Mouse (Mus musculus): Measurements from ENCODE around the gene Coasy.

Coasy gene

GRCm38 (mm10) chr11:101062165-101062884 lies 20.0 kb upstream of the Coasy start:
- in situ Hi-C loops (cut with MseI, MboI), result no loop called here

- in situ Hi-C loops (cut with MseI, MboI), result no loop called here
Measured at GRCm38 (mm10) chr11:101062971-101063675, 19.2 kb upstream of the Coasy start.

DNA sequence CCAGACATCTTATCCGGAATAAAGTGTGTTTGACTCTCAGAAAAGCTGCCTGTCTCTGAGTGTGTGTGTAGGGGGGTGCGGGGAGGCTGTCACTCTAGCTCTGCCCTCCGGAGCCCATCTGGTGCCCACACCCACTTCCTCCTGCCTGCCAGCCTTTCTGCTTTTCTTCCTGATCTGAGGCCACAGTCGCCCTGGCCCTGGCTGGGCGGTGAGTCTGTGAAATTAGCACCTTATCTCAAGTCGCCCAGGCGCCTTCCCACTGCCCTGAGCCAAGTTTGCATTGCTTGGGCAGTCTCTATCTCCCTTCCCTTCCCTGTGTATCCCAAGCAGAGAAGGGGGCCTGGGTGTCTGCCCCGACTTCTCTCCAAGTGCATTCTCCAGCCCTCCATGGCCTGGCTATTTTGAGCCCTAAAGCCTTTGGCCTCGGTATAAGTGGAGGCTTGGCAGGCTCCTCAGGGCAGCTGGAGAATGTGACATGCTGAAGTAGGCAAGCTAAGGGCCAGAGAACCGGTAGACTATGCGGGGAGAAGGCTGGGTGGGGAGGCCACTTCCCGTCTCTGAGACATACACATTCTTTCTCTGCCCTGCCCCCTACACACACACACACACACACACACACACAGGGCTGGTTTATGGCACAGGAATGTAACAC lies 18.6 kb upstream of the Coasy start:
- in situ Hi-C loops (cut with MseI, MboI), result no loop called here

DNA sequence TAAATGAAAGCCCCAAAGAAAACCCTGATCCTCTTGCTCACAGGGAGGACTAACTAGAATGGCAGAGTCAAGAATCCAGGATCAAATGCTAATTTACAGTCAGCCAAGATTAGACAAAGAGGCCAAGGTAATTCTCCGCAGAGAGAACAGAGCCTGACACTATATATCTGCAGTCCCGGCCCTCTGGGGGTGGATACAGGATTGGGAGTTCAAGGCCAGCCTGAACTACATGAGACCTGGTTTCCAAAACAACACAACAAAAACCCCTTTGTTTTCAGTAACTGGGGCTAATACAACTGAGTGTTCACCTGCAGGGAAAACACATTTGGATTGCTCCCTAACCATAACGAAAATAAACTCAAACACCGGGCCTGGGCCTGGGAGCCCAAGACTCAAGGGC lies 17.9 kb upstream of the Coasy start:
- in situ Hi-C loops (cut with MseI, MboI), result no loop called here

DNA sequence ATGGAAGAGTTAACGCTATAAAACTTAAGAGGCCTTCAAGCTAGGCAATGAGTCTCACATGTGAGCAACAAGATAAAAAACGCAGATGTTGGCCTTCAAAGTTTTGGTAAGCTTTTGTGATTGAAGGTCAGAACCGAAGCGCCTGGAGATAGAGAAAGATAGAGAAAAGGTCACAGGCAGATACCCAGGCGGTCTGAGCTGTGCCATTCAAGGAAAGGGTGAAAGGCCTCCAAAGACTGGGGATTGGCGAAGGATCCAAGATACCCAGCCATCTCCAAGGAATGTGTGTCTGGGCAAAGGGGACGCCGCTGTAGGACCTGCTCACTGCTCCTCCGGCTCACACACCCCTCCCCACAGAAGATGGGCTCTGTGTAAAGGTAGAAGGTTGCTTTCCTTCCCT lies 17.4 kb upstream of the Coasy start:
- in situ Hi-C loops (cut with MseI, MboI), result loop anchor here in 1 of 2 experiments (5.0 kb wide), 1 partner anchor 83 kb away; no protein-coding TSS in a partner anchor

- in situ Hi-C loops (cut with MseI, MboI), result loop anchor here in 1 of 2 experiments (5.0 kb wide), 1 partner anchor 84 kb away; no protein-coding TSS in a partner anchor
Measured at GRCm38 (mm10) chr11:101066549-101067412, 15.6 kb upstream of the Coasy start.

DNA sequence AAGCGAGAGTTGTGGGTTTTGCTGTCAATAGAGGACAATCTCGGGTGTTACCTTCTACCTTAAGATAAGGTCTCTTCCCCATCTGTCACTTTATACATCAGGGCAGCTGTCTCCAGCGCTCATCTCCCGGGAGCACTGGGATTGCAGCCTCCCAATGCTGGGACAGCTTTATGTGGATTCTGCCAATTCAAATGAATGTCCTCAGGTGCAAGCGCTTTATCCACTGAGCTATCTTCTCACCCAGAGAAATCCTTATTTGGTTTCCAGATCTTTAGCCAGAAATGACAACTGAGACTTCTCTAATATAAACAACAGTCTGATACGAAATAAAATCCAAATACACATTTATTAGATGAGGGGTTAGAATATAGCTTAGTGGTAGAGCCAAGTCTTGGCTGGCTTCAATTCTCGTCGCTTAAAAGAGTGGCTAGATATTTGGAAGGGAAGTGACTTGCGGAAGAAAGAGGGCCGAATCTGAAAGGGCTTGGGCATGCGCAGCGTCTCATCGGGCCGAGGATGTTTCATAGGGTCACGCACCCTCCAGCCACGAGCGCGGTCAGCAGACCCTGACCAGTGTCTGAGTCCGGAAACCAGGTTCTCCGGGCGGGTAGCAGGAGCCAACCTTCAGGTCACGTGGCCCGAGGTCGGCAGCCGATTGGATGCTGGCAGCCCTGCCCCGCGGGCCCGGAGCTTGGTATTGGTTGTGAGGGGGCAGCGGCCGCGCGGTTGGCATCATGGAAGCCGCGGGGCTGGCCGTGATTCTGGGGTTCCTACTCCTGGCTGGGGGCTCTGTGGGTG lies 12.8 kb upstream of the Coasy start, which contains the start of gene Naglu:
Naglu (plus strand) TSS at position 622 of the 798 bp plus-strand sequence.
- in situ Hi-C loops (cut with MseI, MboI), result loop anchor here in 1 of 2 experiments (5.0 kb wide), 1 partner anchor 87 kb away; no protein-coding TSS in a partner anchor

- in situ Hi-C loops (cut with MseI, MboI), result no loop called here
Measured at GRCm38 (mm10) chr11:101070189-101070527, 12.2 kb upstream of the Coasy start.

DNA sequence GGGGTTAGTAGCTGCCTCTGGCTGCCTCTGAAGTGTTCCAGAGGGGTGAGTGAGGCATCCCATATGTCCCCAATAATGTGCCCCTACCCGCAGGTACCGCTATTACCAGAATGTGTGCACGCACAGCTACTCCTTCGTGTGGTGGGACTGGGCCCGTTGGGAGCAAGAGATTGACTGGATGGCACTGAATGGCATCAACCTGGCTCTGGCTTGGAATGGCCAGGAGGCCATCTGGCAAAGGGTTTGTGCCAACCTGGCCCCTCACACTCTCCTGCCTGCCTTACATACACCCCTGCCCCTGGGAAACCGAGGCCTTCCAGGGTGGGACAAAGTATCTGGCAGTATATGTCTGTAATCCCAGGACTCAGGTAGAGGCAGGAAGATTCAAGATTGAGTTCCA lies 11.4 kb upstream of the Coasy start:
- in situ Hi-C loops (cut with MseI, MboI), result no loop called here

DNA sequence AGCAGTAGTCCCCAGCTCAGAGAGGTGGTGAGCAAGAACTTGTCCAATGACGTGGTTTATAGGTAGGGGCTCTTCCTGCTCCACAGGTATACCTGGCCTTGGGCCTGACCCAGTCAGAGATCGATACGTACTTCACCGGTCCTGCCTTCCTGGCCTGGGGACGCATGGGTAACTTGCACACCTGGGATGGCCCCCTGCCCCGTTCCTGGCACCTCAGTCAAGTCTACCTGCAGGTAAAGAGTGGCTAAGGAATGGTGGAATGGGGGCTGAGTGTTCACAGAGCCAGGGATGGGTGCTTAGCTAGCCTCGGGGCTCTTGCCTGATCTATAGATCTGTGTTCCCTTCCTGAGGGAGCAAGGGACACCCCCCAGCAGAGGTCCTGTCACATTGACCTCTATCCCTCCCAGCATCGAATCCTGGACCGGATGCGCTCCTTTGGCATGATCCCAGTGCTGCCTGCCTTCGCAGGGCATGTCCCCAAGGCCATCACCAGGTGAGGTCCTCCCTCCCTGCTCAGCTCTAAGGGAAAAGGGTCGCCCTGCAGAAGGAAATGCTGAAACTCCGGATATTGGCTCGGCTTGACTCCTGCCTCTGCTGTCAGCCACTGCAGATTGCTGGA lies 10.4 kb upstream of the Coasy start:
- in situ Hi-C loops (cut with MseI, MboI), result no loop called here

GRCm38 (mm10) chr11:101078121-101078520 lies 4.2 kb upstream of the Coasy start, which contains the start of gene Hsd17b1:
Hsd17b1 (plus strand) TSS chr11:101078411.
- in situ Hi-C loops (cut with MseI, MboI), result no loop called here

DNA sequence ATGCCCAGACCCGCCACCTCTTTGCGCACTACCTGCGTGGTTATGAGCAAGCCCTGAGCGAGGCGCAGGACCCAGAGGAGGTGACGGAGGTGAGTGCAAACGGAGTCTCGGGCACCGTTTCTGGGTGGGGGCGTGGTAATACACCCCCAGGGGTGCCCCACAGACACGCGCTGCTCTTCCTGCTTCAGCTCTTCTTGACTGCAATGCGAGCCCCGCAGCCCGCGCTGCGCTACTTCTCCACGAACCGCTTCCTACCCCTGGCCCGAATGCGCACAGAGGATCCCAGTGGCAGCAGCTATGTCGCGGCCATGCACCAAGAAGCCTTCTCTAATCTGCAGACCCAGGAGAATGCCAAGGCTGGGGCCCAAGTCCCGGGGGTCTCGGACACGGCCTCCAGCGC lies 2.6 kb upstream of the Coasy start:
- in situ Hi-C loops (cut with MseI, MboI), result no loop called here

DNA sequence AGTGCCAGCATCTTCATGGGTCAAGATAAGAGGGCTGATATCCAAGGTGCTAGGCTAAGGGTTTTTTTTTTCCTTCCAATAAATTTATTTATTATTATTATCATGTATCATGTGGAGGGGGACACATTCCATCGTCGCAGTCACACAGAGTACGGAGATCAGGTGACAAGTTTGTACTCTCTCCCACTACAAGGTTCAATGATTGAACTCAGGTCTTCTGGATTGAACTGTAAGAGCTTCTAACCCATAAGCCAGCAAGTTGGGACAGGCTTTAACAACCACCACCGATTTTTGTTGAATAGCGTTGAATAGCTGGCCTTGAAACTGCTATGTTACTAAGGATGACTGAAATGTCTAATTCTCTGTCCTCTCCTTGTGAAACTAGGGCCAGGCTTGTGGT lies 1.9 kb upstream of the Coasy start:
- in situ Hi-C loops (cut with MseI, MboI), result no loop called here

GRCm38 (mm10) chr11:101081659-101082058 lies 706 bp upstream of the Coasy start:
- in situ Hi-C loops (cut with MseI, MboI), result no loop called here

DNA sequence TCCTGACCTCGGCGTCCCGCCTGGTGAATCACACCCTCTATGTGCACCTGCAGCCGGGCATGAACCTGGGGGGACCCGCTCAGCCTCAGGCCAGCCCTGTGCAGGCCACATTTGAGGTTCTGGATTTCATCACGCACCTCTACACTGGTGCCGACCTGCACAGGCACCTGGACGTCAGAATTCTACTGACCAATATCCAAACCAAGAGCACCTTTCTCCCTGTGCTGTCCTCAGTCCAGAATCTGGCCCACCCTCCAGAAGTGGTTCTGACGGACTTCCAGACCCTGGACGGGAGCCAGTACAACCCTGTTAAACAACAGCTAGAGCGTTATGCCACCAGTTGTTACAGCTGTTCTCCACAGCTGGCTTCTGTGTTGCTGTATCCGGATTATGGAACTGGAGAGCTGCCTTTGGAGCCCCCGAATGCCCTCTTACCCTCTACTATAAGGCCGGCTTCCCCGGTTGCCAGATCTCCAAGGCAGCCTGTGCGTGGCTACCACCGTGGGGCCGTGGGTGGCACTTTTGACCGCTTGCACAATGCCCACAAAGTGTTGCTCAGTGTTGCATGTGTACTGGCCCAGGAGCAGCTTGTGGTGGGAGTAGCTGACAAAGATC lies 825 bp downstream of the Coasy start:
- in situ Hi-C loops (cut with MseI, MboI), result no loop called here

DNA sequence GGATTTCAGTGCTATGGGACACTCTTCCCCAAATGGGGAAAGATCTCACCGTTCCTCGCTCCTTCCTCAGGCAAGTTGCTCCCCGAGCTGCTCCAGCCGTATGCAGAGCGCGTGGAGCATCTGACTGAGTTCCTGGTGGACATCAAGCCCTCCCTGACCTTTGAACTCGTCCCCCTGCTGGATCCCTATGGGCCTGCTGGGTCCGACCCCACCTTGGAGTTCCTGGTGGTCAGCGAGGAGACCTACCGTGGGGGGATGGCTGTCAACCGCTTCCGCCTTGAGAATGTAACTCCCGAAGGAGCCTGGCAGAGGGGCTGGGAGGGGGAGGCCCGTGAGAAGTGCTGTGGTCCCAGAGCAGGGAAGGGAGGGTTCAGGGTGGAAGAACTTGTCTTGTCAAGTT lies 1.9 kb downstream of the Coasy start:
- in situ Hi-C loops (cut with MseI, MboI), result no loop called here

DNA sequence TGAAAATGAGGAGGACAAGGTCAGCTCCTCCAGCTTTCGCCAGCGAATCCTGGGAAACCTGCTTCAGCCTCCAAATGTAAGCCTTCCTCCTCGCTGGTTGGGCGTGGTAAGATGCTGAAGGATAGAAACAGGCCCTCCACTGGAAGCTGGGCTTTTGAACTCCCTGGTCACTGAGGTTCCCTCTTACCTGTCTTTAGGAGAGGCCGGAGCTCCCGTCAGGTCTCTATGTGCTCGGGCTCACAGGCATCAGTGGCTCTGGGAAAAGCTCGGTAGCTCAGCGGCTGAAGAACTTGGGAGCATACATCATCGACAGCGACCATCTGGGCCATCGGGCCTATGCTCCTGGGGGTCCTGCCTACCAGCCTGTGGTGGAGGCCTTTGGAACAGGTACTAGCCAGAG lies 2.4 kb downstream of the Coasy start:
- in situ Hi-C loops (cut with MseI, MboI), result no loop called here

DNA sequence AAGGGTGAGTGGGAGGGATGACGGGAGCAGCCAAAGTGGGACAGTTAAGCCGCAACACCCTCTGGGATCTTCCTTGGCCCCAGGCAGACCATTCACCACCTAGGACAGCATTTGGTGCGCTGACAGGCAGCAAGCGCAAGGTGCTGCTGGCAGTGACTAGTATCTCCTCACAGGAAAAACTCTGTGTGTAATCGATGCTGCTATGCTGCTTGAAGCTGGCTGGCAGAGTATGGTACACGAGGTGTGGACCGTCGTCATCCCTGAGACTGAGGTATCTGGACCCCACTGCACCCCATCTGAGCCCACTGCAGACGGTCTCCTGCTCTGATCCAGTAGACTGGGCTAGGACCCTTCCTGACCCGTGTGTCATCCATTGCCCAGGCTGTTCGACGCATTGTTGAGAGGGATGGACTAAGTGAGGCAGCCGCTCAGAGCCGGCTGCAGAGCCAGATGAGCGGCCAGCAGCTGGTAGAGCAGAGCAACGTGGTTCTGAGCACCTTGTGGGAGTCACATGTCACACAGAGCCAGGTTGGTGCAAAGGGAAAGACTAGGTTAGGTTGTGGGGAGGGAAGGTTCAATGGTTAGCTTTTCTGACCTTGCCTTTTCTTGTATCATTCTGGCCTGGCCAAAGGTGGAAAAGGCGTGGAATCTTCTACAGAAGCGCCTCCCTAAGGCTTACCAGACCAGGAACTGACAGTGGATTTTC lies 3.4 kb downstream of the Coasy start:
- in situ Hi-C loops (cut with MseI, MboI), result no loop called here

DNA sequence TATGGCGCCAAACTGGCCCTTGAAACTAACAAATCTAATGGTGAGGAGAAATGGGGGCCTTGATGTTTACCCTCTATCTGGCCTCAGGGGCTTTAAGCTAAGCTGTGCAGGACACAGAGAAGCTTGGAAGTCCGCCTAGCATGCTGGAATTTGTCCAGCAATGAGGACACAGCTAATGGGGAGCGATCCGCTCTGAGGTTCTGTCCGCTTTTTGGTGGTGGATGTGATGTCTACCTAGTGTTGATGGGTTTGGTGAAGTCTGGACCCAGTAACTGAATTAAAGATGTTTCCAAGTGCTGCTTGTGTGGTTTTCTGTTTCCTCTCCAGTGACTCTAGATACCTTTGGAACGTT lies 3.9 kb downstream of the Coasy start:
- in situ Hi-C loops (cut with MseI, MboI), result no loop called here

Measured in mouse trophoblast stem cell (cell line).